Mouse (Mus musculus): ENCODE data around the gene Nr4a1.

The Nr4a1 gene

DNA sequence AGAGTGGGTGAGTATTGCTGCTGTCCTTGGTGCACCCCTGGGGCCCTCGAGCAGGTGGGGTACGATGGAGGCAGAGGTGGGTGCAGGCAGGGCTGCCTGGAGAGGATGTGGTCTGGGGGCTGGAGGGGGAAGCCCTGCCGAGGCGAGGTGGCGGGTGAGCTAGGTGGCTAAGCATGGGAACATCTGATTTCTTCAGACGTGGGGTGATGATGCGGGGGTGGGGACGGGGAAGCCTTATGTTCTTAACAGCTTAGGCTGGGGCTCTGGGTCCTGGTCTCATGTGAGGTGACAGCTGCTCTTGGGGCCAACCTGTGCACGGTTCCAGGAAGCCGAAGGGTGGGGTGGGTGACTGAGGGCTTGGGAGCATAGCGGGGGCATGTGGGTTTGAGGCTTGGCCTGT is 4.4 kb downstream of the Nr4a1 start:
- DNase-seq: no peak

DNA sequence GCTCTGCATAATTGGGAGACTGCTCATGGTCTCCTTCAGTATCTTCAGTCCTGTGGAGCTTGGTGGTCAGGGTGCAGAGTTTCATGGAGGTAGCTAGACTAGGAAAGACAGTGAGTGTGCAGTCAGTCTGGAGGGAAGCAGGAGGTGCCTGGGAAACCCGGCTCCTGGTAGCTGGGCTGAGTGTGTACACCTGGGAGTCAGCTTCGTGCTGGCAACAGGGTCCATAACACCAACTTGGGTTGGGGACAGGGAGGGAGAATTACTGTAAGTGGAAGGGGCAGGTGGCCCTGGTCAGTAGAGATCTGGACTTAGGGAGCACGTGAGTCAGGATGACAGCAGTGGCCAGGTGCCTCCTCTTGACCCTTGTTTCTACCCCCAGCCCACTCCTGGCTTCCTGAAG is 5.9 kb downstream of the Nr4a1 start:
- DNase-seq: no peak

DNA sequence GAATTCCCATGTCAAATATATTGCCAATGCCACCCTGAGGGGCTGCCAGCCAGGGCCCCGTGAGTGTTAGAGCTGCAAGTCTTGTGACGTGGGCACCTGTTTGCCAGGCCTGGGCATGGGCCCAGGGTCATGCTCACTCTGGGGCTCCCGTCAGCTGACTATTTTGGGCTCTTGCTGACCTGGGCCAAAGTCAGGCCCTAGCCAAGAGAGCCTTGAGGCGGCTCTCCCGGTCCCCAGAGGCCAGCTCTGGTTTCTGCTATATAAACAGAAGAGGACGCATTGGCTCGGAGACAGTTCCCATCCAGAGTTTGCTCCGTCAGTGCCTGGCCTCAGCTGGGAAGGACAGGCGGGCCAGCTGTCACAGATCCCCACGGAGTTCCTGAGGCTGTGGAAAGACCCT is 6.3 kb downstream of the Nr4a1 start:
- DNase-seq: no peak

DNA sequence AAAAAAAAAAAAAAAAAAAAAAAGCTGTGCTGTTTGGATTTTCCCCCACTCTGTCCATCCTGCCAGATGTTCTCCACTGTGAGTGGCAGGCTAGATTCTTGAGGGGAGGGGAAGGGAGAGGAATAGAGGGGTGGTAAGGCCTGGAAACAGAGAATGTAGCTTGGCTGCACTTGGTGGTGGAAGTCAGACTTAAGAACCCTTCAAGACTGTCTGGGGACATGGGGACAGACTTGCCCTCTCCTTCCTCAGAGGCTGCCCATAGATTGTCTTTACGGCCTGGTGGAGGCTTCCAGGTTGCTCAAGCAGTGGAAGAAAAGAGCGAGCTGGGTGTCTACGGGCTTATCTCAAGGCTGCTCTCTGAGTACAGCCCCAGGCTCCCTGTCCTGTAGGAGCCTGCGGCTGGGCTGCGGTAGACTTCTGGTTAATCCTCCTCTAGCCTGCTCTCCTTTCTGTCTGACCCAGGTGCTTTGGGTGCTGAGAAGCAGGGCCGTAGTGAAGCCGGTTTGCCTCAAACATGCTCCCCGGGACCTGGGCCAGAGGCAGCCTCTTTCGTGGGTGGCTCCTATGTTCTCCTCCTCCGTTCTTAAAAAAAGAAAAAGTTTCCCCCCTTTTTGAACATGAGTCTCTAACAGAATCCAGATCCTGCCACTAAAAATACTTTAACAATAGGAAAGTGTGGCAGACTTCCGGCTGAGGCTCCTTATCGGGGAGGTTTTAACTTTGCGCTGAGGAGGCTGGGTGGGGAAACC is 7.0 kb downstream of the Nr4a1 start:
- DNase-seq: no peak

DNA sequence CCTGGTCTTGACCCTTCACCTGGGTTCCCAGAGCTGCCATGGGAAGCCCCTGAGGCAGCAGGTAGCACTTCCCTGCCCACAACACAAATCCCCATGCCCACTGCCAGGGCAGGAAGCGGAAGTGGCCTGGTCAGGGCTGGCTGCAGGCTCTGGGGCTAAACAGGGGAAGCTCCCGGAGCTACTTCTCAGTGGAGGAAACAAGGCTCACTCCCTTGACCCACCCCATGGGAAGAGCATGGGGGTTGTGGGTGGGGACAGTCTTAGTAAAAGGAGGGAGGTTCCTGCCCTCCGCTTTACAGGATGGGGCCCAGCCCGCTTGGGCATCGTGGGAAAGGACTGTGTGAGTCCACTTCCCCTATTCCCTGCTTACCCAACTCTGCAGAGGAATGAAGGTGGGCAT is 8.4 kb downstream of the Nr4a1 start:
- no peak for DNase-seq

DNA sequence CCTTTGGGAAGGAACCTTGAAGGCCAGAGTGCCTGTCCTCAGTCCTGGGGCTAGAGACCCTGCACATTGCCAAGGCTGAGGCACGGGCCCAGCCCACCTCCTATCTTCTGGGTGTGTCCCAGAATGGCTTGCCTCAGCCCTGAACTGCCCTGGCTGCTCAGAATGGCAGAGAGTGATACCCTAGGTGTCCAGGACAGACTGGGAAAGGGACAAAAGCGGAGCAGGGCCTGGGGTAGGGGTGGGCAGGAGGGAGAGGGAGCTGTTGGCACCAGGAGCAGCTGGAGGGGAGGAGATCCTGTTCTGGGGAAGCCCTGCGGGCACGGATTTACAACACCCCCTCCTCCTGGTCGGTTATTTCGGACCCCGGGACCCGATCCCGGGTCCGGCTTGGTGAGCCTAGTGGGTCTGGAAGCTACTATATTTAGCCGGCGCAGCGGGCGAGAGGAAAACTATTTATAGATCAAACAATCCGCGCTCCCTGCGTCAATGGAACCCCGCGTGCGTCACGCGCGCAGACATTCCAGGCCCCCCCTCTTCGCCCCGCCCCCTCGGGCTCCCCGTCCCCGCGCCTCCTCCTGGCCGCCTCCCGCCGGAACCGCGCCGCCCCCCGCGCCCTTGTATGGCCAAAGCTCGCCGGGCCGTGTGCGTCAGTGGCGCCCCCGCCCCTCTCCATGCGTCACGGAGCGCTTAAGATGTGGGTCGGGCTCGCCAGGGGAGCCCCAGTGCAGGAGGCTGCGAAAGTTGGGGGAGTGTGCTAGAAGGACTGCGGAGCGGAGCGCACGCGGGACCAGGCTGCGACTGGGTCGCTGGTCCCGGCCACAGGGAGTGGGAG is 12.3 kb downstream of the Nr4a1 start:
- DNase-seq: peak; percentile 86

DNA sequence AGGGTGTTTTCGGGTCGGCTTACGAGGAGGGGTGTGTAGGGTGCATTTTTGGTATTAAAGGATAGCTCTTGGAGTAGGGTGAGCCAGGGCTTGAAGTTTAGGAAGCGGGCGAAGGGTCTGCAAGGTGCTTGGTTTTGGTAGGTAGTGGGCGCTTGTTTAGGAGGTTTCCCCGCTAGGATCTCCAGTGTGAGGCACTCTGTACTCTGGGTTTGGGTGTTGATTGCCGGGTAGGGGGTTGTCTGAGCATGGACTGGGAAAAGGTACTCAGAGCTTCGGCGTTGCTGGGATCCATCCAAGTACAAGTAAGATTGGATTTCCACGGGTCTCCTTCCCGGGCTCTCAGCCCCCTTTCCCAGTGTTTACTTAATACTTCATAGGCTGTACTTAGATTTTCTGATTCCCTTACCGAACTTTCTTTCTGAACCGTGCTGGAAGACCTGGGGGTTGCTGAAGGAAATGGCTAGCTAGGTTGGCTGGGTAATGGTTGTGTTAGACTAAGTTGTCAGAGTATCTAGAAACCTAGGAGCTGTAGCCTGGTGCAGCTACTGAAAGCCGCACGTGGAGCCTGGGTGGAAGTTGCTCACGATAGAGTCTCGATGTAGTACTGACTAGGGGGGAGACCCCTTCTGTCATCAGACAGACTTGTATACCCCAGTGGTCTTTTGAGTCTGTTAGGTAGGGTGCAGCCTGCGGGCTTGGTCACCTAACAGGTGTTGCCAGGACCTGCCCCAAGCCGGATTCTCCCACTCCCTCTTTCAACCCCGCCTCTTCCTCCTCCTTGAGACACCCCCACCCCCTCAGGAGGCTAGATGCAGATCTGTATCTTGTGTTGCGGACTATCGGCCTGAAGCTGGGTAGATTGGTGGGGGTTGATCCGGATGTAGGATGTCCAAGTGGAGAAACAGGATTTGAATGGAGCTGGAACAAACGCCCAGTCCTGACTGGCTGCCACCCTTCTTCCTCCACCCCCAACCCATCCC is 13.3 kb downstream of the Nr4a1 start:
- no peak for DNase-seq

DNA sequence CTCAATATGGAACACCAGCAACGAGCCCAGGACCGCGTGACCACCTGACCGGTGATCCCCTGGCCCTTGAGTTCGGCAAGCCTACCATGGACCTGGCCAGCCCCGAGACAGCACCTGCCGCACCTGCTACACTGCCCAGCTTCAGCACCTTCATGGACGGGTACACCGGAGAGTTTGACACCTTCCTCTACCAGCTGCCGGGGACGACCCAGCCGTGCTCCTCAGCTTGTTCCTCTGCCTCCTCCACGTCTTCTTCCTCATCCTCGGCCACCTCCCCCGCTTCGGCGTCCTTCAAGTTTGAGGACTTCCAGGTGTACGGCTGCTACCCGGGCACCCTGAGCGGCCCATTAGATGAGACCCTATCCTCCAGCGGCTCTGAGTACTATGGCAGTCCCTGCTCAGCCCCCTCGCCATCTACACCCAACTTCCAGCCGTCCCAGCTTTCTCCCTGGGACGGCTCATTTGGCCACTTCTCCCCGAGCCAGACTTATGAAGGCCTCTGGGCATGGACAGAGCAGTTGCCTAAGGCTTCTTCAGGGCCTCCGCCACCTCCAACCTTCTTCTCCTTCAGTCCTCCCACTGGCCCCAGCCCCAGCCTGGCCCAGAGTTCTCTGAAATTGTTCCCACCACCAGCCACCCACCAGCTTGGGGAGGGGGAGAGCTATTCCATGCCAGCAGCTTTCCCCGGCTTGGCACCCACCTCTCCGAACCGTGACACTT is 16.2 kb downstream of the Nr4a1 start:
- DNase-seq: no peak

DNA sequence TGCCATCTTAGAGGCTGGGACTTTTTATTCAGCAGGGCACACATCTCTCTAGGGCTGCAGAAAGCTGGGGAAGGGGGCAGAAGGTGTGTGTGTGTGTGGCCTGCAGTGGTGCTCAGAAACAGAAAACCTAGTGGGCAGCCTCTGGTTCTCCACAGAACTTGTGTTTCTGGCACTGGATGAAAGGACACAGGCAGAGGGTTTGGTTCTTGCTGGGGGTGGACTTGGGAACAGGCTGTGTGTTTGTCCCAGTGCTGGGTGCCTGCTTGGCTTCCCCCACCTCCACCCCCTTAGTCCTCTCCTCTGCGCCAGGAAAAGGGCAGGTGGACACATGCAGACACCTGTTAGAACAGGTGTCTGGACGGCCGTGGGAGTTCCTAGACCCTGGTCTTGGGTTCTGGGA is 17.0 kb downstream of the Nr4a1 start:
- no peak for DNase-seq

DNA sequence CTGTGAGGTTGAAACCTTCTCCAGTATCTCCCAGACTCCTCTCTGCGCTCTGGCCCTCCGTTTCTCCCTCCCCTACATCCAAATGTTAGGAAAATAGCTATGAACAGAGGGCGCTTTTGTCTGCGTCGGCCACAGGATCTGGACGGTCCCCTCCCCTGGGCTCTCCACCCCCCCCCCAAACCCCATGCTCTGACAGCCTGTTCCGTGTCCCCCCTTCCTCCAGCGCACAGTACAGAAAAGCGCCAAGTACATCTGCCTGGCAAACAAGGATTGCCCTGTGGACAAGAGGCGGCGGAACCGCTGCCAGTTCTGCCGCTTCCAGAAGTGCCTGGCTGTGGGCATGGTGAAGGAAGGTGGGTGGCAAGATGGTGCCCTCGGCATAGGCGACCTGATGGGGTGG is 17.4 kb downstream of the Nr4a1 start:
- DNase-seq: no peak

DNA sequence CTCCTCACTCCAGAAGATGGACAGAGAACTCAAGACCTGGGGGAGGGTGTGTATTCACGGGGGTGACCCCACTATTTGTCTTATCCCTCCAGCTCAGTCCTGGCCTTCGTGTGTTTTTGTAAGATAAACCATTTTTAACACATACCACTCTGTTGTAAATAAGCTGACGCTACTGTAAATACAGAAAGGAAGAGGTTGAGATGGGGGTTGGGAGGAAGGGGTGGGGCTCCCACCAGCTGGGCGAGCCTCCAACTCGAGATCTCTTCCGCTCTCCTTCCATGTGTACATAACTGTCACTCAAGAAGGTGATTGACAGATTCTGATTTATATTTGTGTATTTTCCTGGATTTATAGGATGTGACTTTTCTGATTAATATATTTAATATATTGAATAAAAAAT is 20.3 kb downstream of the Nr4a1 start:
- DNase-seq: no peak

DNA sequence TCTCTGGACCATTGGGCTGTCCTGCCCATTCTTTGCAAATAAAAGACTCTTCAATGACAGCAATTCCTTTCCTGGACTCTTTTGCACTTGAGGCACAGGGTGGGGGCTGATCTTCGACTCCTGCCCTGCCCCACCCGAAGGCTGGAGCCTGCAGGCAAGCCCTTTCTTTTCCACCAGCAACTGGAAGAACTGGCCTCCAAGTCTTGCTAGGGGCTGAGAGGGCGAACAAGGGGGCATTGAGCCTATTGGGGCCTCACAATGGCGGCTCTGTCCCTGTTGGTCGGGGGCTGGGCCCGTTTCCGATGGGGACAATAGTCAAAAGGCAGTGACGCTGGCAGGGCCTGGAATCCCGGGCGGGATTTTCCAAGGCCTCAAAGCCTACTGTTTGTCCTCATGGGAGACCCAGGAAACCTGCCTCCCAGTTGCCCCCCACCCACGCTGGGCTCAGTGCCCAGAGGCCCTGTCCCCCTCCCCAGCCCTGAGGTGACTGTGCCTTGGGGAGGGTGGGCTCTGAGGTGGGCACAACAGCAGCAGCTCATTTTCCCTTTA is 23.4 kb downstream of the Nr4a1 start:
- DNase-seq: no peak

DNA sequence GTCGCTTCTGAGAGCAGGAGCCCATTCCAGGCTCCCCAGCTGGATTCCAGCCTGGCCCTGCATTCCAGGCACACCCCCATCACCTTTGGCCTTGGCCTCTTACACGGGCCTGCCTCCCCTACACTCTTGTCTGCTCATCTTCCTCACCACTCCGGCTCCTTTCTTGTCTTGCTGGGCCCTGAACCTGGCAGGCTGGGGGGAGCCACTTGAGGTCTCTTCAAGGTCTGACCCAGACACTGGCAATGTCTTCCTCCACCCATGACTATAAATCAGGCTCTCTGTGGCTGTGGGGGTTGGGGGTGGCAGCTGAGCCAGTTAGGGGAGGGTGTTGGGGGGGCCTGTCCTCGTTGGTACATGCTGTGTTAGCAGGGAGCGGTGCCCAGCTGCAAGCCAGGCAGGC is 24.5 kb downstream of the Nr4a1 start:
- DNase-seq: no peak

DNA sequence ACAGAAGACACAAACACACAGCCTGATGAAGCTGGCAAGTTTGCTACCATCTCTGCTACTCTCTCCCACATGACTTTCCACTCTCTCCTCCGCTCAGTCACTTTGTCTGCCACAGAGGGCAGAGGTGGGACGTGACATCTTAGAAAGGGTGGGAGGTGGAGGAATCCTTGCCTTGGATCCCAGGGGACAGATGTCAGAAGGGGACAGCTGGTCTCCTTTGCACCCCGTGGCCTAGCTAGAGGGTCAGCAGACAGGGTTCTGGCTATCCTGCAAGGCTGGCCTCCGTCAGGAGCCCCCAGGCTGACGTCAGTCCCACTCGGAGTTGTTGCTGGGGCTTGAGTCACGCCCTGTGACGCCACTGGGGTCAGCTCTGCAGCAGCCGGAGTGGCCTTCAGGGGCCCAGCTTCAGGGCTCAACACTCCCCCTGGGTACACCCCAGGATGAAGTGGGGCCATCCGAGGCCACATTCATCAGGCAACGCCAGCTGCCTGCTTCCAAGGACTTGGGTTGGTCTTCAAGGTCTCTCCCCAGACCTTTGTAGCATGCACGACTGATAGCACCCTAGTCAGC is 25.4 kb downstream of the Nr4a1 start:
- DNase-seq: no peak

DNA sequence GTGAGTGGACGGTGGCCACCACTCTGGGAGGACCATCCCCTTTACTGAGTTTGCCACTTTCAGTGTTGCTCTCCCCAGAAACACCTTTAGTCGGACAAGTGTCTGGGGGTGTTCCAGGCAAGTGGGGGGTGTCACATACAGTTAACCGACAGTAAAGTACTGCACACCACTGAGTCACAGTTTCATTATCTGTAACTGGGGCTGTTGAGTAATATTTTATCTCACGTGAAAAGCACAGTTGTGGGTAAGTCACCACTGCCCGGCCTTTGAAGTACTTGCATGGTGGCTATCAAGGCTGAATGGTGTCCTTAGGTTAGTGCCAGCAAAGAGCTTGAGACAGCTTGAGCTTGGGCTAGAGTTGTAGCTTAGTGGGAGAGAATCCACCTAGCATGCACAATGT is 28.4 kb downstream of the Nr4a1 start:
- no peak for DNase-seq

DNA sequence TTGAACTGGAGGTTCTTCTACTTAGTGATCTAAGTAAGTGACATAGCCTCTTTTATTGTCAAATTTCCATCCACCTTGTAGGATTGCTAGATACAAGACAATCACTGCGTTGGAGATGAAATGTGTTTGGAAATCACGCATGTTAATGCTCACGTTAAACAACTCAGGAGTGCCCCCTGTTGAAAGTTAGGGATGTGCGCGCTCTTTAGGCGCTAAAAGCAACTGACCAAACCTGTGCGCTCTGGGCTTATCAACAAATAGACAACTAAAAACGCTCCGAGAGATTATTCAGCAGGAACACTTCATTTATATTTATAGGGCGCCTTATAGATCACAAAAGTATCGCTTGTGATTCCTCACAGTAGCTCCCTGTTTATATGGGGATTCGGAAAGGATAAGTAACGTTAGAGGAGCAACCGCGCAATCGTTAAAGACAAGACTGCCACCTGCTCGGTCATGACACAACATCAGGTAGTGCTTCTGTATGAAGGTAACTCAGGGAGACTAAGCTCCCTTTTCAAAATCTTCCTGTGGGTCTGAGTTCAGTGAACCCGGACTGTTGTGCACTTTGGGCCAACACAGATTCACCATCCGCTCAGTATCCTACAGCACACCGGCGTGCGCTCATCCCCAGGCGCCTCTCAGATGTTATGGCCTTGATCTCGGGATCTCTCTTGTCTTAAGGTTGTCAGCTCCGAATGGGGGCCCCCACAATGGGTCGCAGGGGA is 29.3 kb downstream of the Nr4a1 start:
- peak; percentile 65 for DNase-seq

DNA sequence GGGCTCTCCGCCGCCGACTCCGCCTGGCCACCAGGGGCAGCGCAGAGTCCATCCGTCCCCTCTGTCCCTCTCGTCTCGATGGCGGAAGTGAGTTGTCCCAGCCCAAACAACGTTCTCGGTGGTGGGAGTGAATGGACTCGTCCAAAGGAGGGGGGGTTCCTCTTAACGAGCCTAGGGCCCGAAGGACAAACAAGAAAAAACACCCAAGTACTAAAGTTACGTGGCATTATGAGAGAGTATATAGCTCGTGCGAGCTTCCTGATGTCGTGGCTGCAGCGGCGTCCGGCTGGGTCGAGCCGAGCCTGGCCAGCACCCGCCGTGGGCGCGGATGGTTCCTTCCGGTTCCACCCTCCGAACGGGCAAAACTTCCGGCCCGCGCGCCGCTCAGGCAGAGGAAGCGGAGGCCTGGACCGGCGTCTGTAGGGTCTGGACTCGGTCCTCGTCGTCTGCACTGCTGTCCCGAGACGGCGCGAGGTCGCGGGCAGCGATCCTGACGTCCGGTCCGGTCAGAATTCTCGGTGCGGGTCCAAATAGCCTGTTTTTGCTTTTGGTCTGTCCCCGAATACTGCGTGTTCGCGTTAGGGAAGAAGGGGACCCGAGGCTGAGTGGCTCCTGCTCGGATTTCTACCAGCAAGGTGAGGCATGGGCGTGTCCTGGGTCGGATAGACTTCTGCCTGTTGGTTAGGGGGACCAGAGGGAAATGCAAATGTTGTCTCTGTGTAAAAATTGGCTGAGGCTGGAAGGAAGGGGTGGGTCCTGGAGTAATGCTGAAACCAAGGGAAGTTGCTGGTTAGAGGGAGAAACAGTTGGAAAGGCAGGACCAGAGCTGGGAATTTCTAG is 30.1 kb downstream of the Nr4a1 start, which contains the start of gene Atg101:
Atg101 (plus strand) TSS at position 362 of the 840 bp plus-strand sequence.
- DNase-seq: peak; percentile 91

DNA sequence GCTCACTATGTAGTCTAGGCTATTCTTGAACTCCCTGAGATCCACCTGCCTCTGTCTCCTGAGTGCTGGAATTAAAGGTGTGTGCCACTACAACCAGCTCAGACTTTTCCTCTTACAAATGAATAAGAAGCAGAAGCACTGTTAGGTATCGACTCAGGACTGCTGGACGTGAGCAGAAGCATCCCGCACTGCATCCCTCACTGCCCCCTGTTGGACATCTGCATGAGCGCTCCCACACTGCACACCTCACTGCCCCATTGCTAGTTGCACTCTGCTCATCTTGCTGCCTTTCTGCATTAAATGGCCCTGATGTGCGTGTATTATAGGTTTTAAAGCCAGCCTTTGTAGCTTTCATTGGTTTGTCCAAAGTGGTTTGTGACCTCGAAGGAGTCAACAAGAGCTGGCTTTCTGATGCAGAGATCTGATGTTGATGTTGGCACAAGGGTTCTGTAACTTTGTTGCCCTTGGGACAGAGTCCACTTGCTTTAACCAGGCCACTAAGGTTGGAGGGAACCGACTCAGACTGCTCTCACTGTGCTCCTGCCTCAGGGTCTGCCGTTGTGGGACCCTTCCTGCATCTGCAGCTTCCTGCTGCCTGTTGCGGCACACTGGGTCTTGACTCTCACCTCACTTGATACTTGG is 32.2 kb downstream of the Nr4a1 start:
- no peak for DNase-seq

DNA sequence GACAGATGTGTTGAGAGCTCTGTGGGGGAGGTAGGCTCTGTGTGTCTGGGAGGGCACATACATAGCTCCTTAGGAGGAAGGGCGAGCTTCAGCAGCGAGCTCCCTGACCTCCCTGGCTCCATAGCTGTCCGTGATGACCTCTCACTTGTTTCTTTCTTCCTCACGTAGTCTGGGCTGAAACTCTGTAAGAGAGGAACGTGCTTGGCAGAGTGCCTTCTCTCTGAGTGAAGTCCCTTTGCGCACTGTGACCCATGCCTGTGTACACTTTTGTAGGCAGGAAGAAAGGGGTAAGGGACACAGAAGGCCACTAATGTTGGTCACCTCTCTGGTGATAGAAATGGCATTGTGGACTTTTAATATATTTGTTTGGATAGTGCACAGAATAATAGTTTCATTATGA is 33.3 kb downstream of the Nr4a1 start:
- DNase-seq: no peak

DNA sequence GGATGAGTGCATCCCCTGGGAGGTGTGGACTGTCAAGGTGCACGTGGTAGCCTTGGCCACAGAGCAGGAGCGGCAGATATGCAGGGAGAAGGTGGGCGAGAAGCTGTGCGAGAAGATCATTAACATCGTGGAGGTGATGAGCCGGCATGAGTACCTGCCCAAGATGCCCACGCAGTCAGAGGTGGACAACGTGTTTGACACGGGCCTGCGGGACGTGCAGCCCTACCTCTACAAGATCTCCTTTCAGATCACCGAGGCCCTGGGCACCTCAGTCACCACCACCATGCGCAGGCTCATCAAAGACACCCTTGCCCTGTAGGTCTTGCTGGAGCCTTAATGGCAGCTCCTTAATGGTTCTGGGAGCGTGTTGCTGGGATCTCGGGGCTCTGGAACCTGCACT is 36.3 kb downstream of the Nr4a1 start:
- DNase-seq: no peak

Data from cerebellum, adult 11 months (tissue).